Mouse (Mus musculus): ENCODE measurements around the gene Pou2f3. TPM values are rescaled to one million over a fixed set of nuclear protein-coding genes. Genes with fewer than 3 reads are reported as not detected.

Pou2f3 gene
- total RNA-seq, 1 experiment from 2014 or later, result not detected

DNA sequence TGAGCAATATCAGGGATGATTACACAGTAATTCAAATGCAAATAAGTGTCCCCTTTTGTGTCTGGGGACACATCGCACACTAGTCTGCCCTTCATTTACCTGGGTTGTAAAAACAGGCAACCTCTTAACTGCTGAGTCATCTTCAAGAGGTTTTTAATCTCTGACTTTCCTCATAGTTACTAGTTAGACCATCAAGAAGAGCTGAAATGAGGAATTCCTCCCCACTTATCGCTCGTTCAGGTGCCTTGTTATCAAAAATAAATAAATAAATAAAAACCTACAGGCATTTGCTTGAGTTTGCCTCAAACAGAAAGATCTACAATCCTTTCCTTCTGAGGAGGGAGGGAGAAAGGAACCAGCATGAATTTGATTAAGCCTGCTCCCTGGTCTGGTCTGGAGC lies 101.4 kb downstream of the Pou2f3 start:
- no peak for DNase-seq

DNA sequence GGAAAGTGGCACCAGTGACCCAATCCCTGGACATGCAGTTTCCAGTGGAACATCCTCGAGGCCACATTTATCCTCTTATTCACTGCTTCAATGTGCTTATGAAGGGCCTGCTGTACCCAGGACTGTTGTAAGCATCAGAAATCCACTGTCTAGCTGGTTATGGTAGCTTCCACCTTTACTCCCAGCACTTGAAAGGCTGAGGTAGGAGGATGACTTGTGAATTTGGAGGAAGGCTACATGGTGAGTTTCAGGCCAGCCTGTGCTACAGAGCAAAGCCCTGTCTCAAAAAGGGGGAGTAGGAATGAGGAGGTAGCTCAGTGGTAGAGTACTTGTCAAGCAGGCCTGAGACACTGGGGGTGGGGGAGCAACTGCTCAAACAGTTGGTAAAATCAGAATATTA lies 102.1 kb downstream of the Pou2f3 start:
- no peak for DNase-seq

DNA sequence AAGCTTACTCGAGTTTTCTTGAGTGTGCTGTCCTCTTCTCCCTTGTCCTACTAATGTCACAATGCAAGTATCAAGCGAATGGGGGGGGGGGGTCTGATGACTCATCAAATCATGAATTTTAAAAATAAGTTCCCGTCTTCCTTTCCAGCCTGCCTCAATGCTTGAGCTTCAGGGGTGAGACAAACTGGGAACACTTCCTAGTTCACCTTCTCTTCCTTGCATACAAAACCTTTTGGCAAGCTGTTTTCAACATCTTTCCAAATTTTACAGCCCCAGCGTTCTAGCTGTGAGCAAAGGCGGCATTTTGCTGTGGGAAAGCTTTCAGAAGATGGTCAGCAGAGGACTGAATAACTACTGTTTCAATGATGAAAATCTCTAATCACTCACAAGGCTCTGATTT lies 102.6 kb downstream of the Pou2f3 start:
- DNase-seq, result no peak

DNA sequence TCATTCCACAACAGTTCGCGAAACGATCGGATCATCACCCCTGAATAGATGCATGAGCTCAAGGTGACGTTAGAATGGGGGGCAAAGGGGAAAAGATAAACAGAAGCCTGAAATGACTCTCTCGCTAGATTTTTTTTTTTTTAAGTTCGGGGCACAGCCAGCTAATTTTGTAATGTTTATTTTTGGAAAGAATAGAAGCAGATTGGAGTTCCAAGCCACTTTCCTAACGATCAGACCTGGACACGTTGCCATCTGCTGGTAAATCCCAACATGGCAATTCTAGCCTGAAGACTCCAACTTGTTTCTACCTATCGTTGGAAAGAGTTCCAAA lies 103.0 kb downstream of the Pou2f3 start, which contains the start of gene Arhgef12:
Arhgef12 (minus strand) TSS at position 53 of the 331 bp plus-strand sequence.
- peak; percentile 70 for DNase-seq

DNA sequence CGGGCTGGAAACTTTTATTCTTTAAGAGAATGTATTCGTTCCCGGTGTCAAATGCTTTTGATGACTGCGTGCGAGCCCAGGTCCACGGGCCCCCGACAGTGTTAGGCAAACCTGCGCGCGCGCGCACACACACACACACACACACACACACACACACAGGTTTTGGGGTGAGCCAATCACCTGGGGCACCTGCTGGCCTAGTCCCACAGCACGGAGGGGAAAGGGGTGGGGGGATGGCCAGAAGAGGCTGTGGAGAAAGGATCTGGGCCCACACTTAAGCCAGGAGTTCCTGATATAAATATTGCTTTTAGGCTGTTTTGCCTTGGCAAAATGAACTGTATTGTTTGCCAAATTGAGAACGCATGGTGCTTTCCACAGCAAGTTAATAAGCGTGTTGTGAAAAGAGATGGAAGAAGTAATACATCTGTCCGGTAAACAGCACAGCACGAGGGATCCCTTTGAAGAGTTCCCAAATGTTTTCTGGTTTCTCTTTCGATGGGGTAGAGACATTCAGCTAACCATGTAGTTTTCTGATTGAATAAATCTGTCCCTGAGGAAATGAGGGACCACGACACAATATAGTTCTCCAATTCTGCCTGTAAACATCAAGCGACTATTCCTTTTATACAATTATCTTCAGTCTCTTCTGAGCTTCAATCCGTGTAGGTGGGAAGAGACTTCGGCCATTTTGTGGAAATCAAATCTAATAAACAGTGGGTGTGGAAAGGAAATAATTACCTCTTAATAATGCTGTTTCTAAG lies 103.6 kb downstream of the Pou2f3 start:
- peak; percentile 64 for DNase-seq

DNA sequence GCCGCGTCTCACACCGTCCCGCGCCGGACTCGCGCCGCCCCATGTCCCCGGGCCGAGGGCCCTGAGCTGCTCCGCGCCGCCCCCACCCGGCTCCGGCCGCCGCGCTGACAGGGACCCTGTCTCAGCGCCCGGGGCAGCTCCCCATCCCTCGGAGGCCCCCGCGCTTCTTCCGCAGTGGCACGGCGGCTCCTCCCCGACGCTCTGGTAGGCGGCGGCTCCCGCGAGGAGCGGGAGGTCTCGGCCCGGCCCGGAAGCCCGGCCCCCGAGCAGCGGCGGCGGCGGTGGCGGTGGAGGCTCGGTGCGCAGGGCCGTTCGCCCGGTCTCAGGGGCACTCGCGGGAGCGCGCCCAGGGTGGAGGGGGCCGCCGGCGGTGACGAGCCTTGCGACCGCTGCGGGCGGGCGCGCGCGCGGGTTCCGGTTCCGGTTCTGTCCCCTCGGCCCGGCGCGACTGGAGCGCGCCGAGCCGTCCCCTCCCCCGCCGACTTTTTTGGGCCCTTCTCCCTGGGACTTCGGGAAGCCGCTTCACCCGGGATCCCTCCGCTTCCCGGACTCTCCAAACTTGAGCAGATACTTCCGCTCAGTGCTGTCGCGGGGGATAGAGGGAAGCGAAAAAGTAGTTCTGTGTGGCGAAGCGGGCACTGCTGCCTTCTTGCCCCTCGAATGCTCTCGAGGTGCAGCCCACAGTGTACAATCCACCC lies 104.4 kb downstream of the Pou2f3 start:
- DNase-seq, result peak; percentile 97

DNA sequence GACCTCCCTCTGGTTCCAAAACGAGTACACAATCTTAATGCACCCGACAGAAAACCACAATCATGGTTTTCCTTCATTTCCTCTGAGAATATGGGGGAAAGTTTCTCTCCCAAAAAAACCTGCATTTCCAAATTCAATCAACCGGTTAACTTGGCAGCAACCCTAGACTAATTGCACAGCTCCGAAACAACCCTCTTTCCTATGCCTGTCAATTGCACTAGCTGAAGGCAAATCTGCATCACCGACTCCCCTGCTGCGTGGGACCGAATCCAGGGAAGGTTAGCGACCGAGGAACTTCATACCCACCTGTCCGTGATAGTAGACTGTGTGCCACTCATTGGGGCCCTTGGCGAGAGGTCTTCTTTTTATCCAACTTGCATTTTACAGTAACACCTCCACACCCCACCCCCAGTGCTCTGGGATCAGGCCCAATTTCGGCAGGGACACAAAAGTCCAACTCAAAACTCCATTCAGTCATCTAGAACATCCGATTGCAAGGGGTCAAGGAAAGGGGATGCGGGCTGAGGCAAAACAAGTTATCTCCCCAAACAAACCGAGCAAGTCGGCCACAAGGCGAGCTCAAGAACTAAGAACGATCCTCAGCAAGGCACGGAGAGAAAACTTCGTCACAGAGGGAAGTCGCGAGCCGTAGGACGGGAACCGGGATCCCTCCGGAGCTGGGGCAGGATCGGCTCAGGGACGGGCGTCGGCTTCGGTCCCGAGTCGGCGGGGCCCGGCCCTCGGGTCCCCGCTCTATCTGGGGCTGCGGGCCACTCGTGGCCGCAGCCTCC lies 105.1 kb downstream of the Pou2f3 start:
- peak; percentile 52 for DNase-seq

DNA sequence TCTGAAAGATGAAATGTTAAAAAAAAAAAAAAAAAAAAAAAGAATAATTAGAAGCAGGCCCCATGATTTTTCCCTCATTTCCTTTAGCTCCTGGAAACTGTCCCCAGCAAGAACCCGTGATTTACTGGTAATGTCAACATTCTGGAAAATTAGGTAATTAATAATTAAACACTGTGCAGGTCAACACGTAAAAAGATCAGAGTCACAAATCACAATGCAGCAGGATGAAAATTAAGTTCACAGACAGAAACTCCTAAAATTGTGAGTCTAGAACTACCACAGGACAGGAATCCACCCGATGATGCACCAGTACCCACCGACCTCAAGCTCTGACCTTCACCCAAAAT lies 105.7 kb downstream of the Pou2f3 start:
- DNase-seq, result peak; percentile 52

DNA sequence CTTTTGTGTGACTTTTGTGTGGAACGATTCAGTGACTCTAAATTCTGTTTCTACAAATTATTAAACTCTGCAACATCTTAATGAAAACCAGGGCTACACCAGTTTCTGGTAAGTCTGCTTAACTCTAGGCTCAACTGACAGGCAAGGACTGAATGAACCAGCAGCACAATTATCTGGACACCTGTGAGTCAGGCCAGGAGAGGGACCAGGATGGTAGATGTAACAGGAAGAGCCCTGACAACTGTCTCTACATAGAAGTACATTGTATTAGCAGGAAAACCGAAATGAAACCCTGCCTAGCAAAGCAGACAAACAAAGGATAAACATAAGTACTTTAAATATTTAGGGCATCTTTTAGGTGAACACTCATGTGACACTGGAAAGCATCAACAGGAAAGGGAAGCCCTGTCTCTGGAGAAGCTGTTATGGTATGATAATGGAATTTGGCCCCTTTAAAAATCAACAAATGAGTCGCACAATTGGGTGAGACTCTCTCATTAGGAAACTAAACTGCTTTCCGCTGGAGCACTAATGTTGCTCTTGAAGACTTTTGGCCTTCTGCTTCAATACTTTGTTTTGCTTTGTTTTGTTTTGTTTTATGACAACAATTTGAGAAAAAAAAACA lies 106.4 kb downstream of the Pou2f3 start:
- no peak for DNase-seq

DNA sequence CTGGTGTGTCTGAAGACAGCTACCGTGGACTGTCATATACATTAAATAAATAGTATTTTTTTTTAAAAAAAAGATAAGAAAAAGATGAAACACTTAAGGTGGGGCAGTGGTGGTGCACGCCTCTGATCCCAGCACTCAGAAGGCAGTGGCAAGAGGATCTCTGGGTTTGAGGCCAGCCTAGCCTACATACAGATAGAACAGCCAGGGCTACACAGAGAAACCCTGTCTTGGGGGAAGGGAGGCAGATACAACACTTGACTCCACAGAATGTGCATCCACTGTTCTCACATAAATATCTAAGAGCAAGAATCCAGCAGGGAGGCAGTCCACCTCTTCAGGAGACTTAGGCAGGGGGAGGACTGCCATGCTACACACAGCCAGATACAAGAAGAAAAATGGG lies 107.2 kb downstream of the Pou2f3 start:
- DNase-seq, result no peak

DNA sequence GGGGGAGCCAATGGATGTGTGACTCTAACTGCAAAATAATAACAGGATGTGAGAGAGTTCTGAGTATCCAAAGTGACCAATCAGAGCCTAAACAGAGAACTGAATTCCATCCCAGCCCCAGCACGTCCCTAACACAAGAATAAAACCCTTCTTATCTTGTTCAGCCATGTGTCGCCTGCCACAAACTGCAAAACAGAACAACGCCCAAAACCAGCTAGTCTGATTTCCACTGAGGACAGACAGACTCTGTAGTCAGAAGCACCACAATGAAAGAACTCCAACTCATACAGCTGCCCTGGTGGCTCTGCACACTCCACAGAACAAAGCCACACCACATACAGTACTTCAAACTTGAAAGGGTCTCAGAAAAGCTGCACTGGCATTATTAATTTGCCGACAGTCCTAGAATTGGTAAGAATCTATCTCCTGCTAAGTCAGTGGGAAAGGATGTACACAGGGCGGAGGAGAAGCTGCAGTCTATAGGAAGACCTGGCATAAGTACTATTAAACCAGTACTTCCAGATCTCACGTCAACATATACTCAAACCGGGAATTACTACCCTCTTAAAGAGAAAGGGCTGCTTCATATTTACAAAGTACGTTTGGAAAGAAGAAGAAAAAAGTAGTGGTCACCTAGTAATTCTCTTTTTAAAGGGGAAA lies 108.1 kb downstream of the Pou2f3 start:
- no peak for DNase-seq

DNA sequence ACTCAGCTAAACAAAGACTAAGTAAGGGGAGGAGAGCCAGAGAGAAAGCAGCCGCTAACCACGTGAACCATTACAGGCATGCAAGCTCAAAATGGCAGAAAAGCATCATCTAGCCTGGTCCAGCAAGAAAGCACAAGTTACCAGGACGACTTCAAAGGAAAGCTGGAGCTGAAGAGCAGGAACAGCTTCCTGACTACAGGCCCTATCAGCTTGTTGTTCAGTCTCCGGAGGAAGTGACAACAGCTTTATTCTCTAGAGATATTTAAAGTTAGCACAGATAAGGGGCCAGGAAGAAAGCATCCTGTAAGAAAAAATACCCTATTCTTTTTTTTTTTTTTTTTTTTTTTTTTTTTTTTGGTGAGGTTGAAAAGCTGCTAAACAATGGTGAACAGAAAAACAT lies 111.2 kb downstream of the Pou2f3 start:
- DNase-seq, result no peak

DNA sequence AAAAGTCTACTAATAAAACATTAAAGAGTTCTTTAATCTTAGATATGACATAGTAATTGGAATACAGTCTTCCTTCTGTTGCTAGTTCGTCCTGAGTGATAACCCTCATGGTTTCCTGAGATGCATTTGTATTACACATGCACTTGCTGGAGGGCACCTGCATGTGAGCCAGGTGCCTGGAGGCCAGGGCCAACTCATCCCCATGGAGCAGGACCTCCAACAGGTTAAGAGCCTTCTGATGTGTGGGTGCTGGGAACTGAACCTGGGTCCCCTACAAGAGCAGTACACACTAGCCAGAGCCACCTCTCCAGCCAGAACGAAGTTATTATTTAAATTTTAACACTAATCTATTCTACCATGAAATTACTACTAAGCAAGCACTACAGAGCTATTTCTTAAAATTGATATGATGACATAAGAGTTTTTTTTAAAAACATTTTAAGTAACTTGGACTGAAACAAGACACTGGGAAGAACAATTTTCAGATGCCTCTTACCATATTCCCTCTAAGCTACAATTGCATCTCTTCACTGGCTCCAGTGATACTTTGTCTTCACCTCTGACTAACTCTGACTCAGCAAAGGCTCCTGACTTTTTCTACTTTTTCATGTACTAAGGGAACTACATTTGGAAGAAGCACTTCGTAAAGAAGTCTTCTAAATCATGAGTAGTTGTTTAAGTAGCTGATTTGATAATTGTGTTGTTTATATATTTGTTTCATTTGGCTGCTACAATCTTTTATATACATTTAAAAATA lies 112.2 kb downstream of the Pou2f3 start:
- no peak for DNase-seq

DNA sequence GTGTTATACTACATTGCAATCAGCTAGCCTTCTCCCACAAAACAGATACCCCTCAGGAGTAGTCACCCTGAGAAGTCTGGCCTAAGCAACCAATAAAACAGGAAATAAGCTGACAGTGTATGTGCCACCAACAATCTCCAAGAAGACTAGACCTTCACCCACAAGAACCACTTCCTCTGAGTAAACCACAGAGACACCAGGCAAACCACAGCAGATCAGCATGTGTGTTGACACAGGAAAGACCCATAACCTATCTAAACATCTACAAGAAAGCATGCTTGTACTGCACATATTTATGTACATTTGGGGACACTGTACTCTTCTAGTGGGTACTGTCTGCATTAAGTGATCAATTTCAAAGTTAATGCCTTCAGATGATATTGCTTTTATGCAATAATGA lies 113.8 kb downstream of the Pou2f3 start:
- no peak for DNase-seq

DNA sequence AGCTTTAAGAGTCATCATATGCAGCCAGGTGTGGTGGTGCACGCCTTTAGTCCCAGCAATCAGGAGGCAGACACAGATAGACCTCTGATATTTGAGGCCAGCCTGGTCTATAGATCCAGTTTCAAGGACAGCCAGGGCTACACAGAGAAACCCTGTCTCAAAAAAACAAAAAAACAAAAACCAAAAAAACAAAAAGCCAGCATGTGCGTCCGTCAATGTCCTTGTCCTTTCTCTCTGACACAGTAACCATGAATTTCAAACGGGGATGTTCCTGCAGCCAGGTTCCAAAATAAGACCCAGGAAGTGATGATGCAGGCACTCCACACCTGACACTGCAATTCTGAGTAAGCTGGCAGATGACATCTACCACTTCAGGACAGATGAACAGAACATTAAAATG lies 115.3 kb downstream of the Pou2f3 start:
- no peak for DNase-seq

DNA sequence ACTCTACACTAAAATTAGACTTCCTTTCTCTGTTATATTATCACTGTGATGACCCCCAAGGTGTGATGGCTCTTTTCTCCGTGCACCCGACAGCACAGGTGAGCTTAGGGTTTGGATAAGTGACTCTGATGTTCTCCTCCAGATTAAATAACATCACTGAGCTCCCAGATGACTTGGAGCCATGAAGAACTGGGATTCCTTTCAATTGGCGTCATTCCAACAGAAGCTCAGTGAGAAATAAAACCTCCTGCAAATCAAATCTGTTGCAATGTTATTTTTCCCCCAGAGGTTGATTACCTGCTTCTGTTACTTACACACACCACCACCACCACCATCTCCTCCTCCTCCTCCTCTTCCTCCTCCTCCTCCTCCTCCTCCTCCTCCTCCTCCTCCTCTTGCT lies 116.4 kb downstream of the Pou2f3 start:
- DNase-seq, result peak; percentile 23

DNA sequence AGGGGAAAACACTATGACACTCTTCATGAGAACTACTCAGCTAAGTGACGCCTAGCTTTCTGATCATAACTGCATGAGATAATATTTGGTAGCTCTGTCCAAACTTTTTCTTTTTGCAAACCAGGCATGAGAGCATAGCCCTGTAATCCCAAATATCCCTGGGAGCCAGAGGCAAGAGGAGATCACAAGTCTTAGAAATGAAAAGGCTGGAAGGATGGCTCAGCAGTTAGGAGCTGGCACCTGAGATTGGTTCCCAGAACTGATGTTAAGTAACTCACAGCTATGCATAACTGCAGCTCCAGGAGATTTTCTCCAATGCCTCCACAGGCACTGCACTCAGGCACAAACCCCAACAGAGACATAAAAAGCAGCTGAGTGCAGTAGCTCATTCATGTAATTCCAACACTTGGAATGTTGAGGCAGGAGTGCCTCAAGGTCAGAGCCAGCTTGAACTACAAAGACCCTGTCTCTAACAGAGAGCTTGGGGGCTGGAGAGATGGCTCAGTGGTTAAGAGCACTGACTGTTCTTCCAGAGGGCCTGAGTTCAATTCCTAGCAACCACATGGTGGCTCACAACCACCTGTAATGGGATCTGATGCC lies 124.4 kb downstream of the Pou2f3 start:
- DNase-seq, result no peak

DNA sequence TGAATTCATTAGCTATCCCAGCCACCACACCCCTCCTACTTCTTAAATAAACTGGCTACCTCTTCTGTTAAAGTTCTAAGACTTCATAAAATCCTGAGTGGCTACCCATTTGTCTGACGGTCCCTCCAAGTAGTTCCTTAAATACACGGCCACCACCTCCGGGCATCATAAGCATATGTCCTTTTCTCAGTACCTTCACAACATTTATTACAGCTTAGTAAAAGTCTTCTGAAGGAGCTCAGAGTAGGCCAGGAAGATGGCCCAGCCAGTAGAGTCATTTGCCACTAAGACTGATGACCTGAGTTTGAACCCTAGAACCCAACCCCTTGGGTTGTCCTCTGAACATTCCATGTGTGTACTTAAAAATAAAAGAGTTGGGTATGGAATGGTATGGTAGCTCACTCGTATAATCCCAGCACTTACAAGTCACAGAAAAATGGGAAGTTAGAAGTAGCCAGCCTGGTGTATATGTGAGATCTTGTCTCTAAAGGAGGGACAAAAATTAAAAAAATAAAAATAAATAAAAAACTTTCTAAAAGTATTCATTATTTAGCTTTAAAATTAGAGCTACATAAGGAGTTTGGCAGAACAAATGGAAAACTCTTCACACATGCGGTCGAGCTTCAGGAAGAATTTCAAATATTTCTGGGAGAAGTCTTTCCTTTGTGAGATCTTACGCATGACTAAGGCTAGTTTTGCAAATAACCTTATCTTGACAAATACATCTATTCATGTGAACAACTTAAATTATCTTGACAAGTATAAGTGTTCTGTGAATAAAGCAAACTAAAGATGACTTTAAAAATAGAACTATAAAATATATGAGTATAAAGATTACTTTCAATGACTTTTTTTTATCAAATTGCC lies 125.4 kb downstream of the Pou2f3 start:
- no peak for DNase-seq

DNA sequence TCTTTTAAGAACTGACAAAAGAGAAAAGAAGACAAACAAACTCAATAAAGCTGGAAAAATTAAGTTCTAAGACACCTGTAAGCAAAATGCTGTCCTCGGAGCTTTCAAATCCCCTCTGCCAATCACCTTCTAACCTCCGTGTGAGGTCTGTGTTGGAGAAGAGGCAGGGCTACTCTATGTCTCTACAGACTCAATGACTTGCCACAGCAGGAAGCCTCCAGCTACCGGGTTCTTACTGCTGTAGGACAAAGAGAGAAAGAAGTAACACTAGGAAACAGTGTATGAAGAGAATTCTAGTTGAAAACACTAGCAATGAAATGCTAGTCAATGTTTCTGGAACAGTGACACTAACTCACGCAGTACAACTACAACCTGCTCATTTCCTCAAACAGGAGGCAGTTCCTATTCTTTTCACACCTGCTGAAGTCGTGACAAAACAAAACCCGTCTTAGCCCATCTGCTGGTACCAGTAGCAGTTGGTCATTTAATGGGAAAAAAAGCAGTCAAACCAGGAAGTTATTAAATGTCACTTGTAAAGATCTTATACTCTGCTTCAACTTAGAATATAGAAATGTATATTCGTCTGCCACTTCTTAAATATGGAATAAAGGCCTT lies 126.6 kb downstream of the Pou2f3 start:
- DNase-seq, result no peak

DNA sequence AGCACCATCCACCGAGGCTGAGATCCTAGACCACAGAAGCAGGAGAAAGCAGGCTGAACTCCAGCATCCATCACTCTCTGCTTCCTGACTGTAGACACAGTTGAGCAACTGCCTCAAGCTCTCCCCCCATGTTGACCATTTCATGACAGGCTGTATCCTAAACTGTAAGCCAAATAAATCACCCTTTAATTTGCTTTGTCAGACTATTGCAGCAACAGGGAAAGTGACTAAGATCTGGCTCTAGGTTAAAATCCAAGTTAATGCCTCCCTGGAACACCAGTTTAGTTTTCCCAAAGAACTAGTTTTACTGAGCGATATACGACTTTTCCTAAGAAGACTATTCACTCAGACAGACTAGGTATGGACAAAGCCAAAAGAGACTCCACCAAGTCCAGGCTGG lies 131.5 kb downstream of the Pou2f3 start:
- no peak for DNase-seq
